Mouse (Mus musculus) B cell, adult 2 months (primary cell): ENCODE measurements at regions not wholly inside any gene's neighbourhood (a gene's known extent, or its start where the extent isn't known, plus 50 kb on each side); places are given as distances from the start of the nearest gene placed in this dataset.
"Not testable (repeated sequence)": the region's sequence is repeated elsewhere in the genome, so short reads cannot be mapped to it uniquely, and the experiment has no call there.

ENCODE experiments used
- DNase-seq, 2 experiments: peaks; one replicate each; pipeline ENCODE4 v3.0.0; 2022

GRCm38 (mm10) chr6:66399091-66399755, 136.0 kb upstream of the Mad2l1 start:
- no peak for DNase-seq

- no peak for DNase-seq
These were observed 133.7 kb upstream of the Mad2l1 start for GRCm38 (mm10) chr6:66401468-66401867.

GRCm38 (mm10) chr6:66401868-66402440, 133.2 kb upstream of the Mad2l1 start:
- DNase-seq: no peak

- no peak for DNase-seq
These were observed 120.4 kb upstream of the Mad2l1 start for GRCm38 (mm10) chr6:66414822-66415221.

GRCm38 (mm10) chr6:66419452-66420041, 115.6 kb upstream of the Mad2l1 start:
- no peak for DNase-seq

- DNase-seq: no peak
These were observed 106.8 kb upstream of the Mad2l1 start for GRCm38 (mm10) chr6:66428370-66428769.

- DNase-seq: not testable (repeated sequence)
These were observed 84.8 kb upstream of the Mad2l1 start for GRCm38 (mm10) chr6:66450408-66450807.

- DNase-seq: no peak
These were observed 77.0 kb upstream of the Mad2l1 start for GRCm38 (mm10) chr6:66458172-66458571.

- no peak for DNase-seq
These were observed 70.7 kb upstream of the Mad2l1 start for GRCm38 (mm10) chr6:66464540-66464939.

- DNase-seq: no peak
These were observed 69.9 kb upstream of the Mad2l1 start for GRCm38 (mm10) chr6:66465137-66465853.

GRCm38 (mm10) chr6:66466757-66467156, 68.4 kb upstream of the Mad2l1 start:
- DNase-seq: no peak

- DNase-seq: no peak
These were observed 64.5 kb upstream of the Mad2l1 start for GRCm38 (mm10) chr6:66470627-66471249.

- peak; percentile 1 to 2 for DNase-seq
These were observed 63.4 kb upstream of the Mad2l1 start for GRCm38 (mm10) chr6:66471786-66472185.

GRCm38 (mm10) chr6:66472697-66473096, 62.5 kb upstream of the Mad2l1 start:
- no peak for DNase-seq

- no peak for DNase-seq
These were observed 57.6 kb upstream of the Mad2l1 start for GRCm38 (mm10) chr6:66477575-66477974.

- no peak for DNase-seq
These were observed 56.7 kb upstream of the Mad2l1 start for GRCm38 (mm10) chr6:66478326-66478964.

- DNase-seq: no peak
These were observed 55.6 kb upstream of the Mad2l1 start for GRCm38 (mm10) chr6:66479576-66479975.

- DNase-seq: peak in 1 of 2 experiments; percentile 1
These were observed 55.0 kb upstream of the Mad2l1 start for GRCm38 (mm10) chr6:66480207-66480606.

- DNase-seq: no peak
These were observed 52.4 kb upstream of the Mad2l1 start for GRCm38 (mm10) chr6:66482797-66483196.
